Mouse (Mus musculus) brain, embryonic 14.5 days (tissue): ENCODE measurements at regions not wholly inside any gene's neighbourhood (a gene's known extent, or its start where the extent isn't known, plus 50 kb on each side); places are given as distances from the start of the nearest gene placed in this dataset.

Experiments used
- CTCF ChIP-seq: fragments of 200-500 bp; IDR thresholded peaks from 2 replicates; pipeline ENCODE4 v1.5.1; 2012; ENCODE audit warnings: inconsistent platforms, mild to moderate bottlenecking, moderate library complexity, borderline replicate concordance; ENCODE audit not compliant: insufficient read depth, insufficient read length; ENCODE audit errors: extremely low read depth
- POLR2A ChIP-seq: fragments of 200-500 bp; IDR thresholded peaks from 2 replicates; pipeline ENCODE4 v1.6.1; 2012; ENCODE audit warnings: mild to moderate bottlenecking, inconsistent platforms, borderline replicate concordance; ENCODE audit not compliant: poor library complexity, insufficient read depth, insufficient read length, severe bottlenecking; ENCODE audit errors: extremely low read depth

- TF ChIP-seq POLR2A: no peak
- no peak for TF ChIP-seq CTCF
Observed at GRCm38 (mm10) chr12:15542486-15542885, 274.2 kb downstream of the Trib2 start.
